Mouse (Mus musculus): ENCODE measurements at regions not wholly inside any gene's neighbourhood (a gene's known extent, or its start where the extent isn't known, plus 50 kb on each side); places are given as distances from the start of the nearest gene placed in this dataset.
A peak's percentile ranks its signal among the peaks of the same experiment; 100 is the strongest.

GRCm38 (mm10) chr14:13192746-13193145 is 91.8 kb upstream of the Synpr start:
- no peak overlapping the region for H3K9ac ChIP-seq (replicated peaks; ENCODE audit: low read length, poor library complexity, severe bottlenecking)
- H3K9me3 ChIP-seq (ENCODE audit: low read length) = no peaks in the 10 kb centered on the region
- no peak for ATAC-seq (ENCODE audit: low FRiP score)
- no peak for TF ChIP-seq CTCF (IDR thresholded peaks at IDR 0.05)
- H3K27me3 ChIP-seq (ENCODE audit: insufficient read depth, low read length) = no peaks in the 10 kb centered on the region
- WGBS = 50% methylated on average over 1 of the region's 1 CpGs
- H3K27ac ChIP-seq (ENCODE audit: low read depth, low read length) = no peak overlapping the region
- H3K36me3 ChIP-seq (ENCODE audit: insufficient read depth, low read length) = no peaks in the 10 kb centered on the region
- H3K4me3 ChIP-seq (ENCODE audit: low read depth, low read length) = no peak overlapping the region
- DNase-seq (ENCODE audit: low spot score) = peak; percentile 6
- no peak overlapping the region for H3K4me2 ChIP-seq (ENCODE audit: low read depth, low read length, poor library complexity, severe bottlenecking)
- no peaks in the 10 kb centered on the region for H3K4me1 ChIP-seq (ENCODE audit: insufficient read depth, low read length)

- H3K36me3 ChIP-seq (ENCODE audit: insufficient read depth, low read length) = no peaks in the 10 kb centered on the region
- no peak overlapping the region for H3K9ac ChIP-seq (replicated peaks; ENCODE audit: low read length, poor library complexity, severe bottlenecking)
- WGBS = 54% methylated on average over 3 of the region's 3 CpGs
- ATAC-seq (ENCODE audit: low FRiP score) = no peak
- no peak overlapping the region for H3K27ac ChIP-seq (ENCODE audit: low read depth, low read length)
- H3K9me3 ChIP-seq (ENCODE audit: low read length) = no peaks in the 10 kb centered on the region
- no peak for DNase-seq (ENCODE audit: low spot score)
- H3K4me3 ChIP-seq (ENCODE audit: low read depth, low read length) = no peak overlapping the region
- no peaks in the 10 kb centered on the region for H3K4me1 ChIP-seq (ENCODE audit: insufficient read depth, low read length)
- TF ChIP-seq CTCF (IDR thresholded peaks at IDR 0.05) = no peak
- H3K27me3 ChIP-seq (ENCODE audit: insufficient read depth, low read length) = no peaks in the 10 kb centered on the region
- H3K4me2 ChIP-seq (ENCODE audit: low read depth, low read length, poor library complexity, severe bottlenecking) = no peak overlapping the region
Observed at GRCm38 (mm10) chr14:13197330-13197892, 87.2 kb upstream of the Synpr start.

- Histone ChIP-seq H3K9me3 (ENCODE audit: low read length) (no peaks in the 10 kb centered on the region), H3K4me3 (ENCODE audit: low read depth, low read length) (no peak overlapping the region), H3K4me2 (ENCODE audit: low read depth, low read length, poor library complexity, severe bottlenecking) (no peak overlapping the region), H3K36me3 (ENCODE audit: insufficient read depth, low read length) (no peaks in the 10 kb centered on the region), H3K27ac (ENCODE audit: low read depth, low read length) (no peak overlapping the region), H3K4me1 (ENCODE audit: insufficient read depth, low read length) (no peaks in the 10 kb centered on the region), H3K27me3 (ENCODE audit: insufficient read depth, low read length) (no peaks in the 10 kb centered on the region), H3K9ac (replicated peaks; ENCODE audit: low read length, poor library complexity, severe bottlenecking) (no peak overlapping the region)
- peak; percentile 85; the same call in 1 of the 2 replicates for ATAC-seq (ENCODE audit: low FRiP score)
- DNase-seq (ENCODE audit: low spot score) = peak; percentile 82
- TF ChIP-seq CTCF (IDR thresholded peaks at IDR 0.05) = peak; percentile 93
- 25% methylated on average over 1 of the region's 1 CpGs for WGBS
Observed at GRCm38 (mm10) chr14:13198491-13198890, 86.1 kb upstream of the Synpr start.

DNA sequence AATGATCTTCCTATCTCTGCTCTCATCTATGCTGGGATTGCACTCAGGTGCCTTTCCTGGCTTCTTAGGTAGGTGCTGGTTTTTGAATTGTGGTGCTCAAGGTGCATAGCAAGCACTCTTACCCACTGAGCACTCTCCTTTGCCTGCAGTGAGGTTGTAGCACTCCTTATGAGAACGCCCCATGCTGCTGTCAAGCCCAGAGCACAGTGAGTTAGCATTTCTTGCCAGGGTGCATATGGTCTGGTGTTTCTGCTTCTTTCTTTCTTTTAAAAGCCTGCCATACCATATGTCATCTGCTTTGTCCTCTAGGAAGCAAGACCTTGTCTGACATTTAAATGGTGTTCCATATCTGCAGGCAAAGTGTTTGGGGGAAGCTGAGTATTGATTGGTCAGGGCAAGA is 71.9 kb upstream of the Synpr start:
- Histone ChIP-seq H3K4me1 (ENCODE audit: insufficient read depth, low read length) (no peaks in the 10 kb centered on the region), H3K27me3 (ENCODE audit: insufficient read depth, low read length) (no peaks in the 10 kb centered on the region), H3K9me3 (ENCODE audit: low read length) (no peaks in the 10 kb centered on the region), H3K9ac (replicated peaks; ENCODE audit: low read length, poor library complexity, severe bottlenecking) (no peak overlapping the region), H3K36me3 (ENCODE audit: insufficient read depth, low read length) (no peaks in the 10 kb centered on the region), H3K4me2 (ENCODE audit: low read depth, low read length, poor library complexity, severe bottlenecking) (no peak overlapping the region), H3K27ac (ENCODE audit: low read depth, low read length) (no peak overlapping the region), H3K4me3 (ENCODE audit: low read depth, low read length) (no peak overlapping the region)
- ATAC-seq (ENCODE audit: low FRiP score) (no peak), DNase-seq (ENCODE audit: low spot score) (no peak)
- no peak for TF ChIP-seq CTCF (IDR thresholded peaks at IDR 0.05)
- 94% methylated on average over 1 of the region's 1 CpGs for WGBS
